Comparison of ENCODE assay signal across 8 mouse cellular contexts in genomic region chr13:21718381-21719080, GRCm38 (mm10). TPM values are rescaled to one million over a fixed set of nuclear protein-coding genes. Genes with fewer than 3 reads are reported as not detected.
DNase-seq lines count a peak whose midpoint lies in the region; ATAC-seq lines count a peak whose summit lies in the region.

No protein-coding gene starts in this region.

- peak overlapping the region; percentile 83 for H3K4me2 ChIP-seq in liver, embryonic 11.5 days

- peak; percentile 4 for ATAC-seq in erythroid progenitor cell, adult 5-6 weeks (replicated peaks; ENCODE audit: low FRiP score, poor library complexity, severe bottlenecking)
- ATAC-seq in liver, embryonic 11.5 days (replicated peaks; ENCODE audit: low FRiP score) = no peak
- no peak for ATAC-seq in granulocyte monocyte progenitor cell, adult 5-6 weeks (replicated peaks; ENCODE audit: poor library complexity, severe bottlenecking)

- 54% methylated on average over 4 of the region's 4 CpGs for WGBS in liver, embryonic 11.5 days

- peaks cover 15% of the 10 kb centered on the region for H3K4me1 ChIP-seq in liver, embryonic 11.5 days (replicated peaks; ENCODE audit: control insufficient read depth, insufficient read depth, low read length)

- no peaks in the 10 kb centered on the region for H3K27me3 ChIP-seq in liver, embryonic 11.5 days (replicated peaks; ENCODE audit: control insufficient read depth, insufficient read depth, low read length)

- peak overlapping the region; percentile 54 for H3K4me3 ChIP-seq in liver, embryonic 11.5 days (ENCODE audit: low read depth, low read length)

- peak overlapping the region; percentile 71 for H3K9ac ChIP-seq in liver, embryonic 11.5 days (ENCODE audit: low read depth, low read length)

- H3K36me3 ChIP-seq in liver, embryonic 11.5 days (ENCODE audit: control insufficient read depth, insufficient read depth, low read length) = no peaks in the 10 kb centered on the region

- H3K9me3 ChIP-seq in liver, embryonic 11.5 days (ENCODE audit: control insufficient read depth, low read length) = no peaks in the 10 kb centered on the region

- DNase-seq in 3T3-L1 (ENCODE audit: low read depth, low spot score) (peak; percentile 66), ES-CJ7 (ENCODE audit: low read depth, low spot score) (peak; percentile 72)
- peak; percentile 60 for DNase-seq in liver, embryonic 11.5 days (ENCODE audit: low spot score)
- no peak for DNase-seq in urinary bladder, postnatal 4 days (ENCODE audit: low spot score in 2 of 2)
- no peak for DNase-seq in lung, postnatal 4 days
- DNase-seq in testis, postnatal 14 days (ENCODE audit: low spot score) = no peak

- peak overlapping the region; percentile 92 for H3K27ac ChIP-seq in liver, embryonic 11.5 days (ENCODE audit: low read depth, low read length)

RNA-seq across cellular contexts. Expression of gene Hist1h3h, which starts 1.1 kb away (rescaled TPM):
- 64.9 and 143 TPM in 2 replicates for total RNA-seq in erythroid progenitor cell, adult 5-6 weeks (2015; ENCODE audit: low replicate concordance)
- 379 and 793 TPM in 2 replicates for total RNA-seq in erythroid progenitor cell, adult 5-6 weeks (2017; ENCODE audit: low replicate concordance)
- 4.5 and 6.5 TPM in 2 replicates for polyA plus RNA-seq in liver, embryonic 11.5 days (2014; fragmentation: Nextera tagmentation; extraction: Ambion mirVana)
- 4.5 TPM in 1 of 2 replicates, not detected in the other for total RNA-seq in granulocyte monocyte progenitor cell, adult 5-6 weeks (2014; fragmentation: Nextera tagmentation)
- 334 and 360 TPM in 2 replicates for total RNA-seq in granulocyte monocyte progenitor cell, adult 5-6 weeks (2017)

RNA-seq across cellular contexts. Expression of gene Hist1h2ai, which starts 2.3 kb away (rescaled TPM):
- 22.6 and 24.1 TPM in 2 replicates for total RNA-seq in erythroid progenitor cell, adult 5-6 weeks (2015; ENCODE audit: low replicate concordance)
- 2,450 and 5,888 TPM in 2 replicates for total RNA-seq in erythroid progenitor cell, adult 5-6 weeks (2017; ENCODE audit: low replicate concordance)
- 6.2 and 10.1 TPM in 2 replicates for polyA plus RNA-seq in liver, embryonic 11.5 days (2014; fragmentation: Nextera tagmentation; extraction: Ambion mirVana)
- 17.2 TPM in 1 of 2 replicates, not detected in the other for total RNA-seq in granulocyte monocyte progenitor cell, adult 5-6 weeks (2014; fragmentation: Nextera tagmentation)
- 2,072 and 5,185 TPM in 2 replicates for total RNA-seq in granulocyte monocyte progenitor cell, adult 5-6 weeks (2017)

RNA-seq across cellular contexts. Expression of gene Hist1h2bl, which starts 2.6 kb away (rescaled TPM):
- total RNA-seq in erythroid progenitor cell, adult 5-6 weeks (2015; ENCODE audit: low replicate concordance) = 989 and 1,130 TPM in 2 replicates
- 1,595 and 2,060 TPM in 2 replicates for total RNA-seq in erythroid progenitor cell, adult 5-6 weeks (2017; ENCODE audit: low replicate concordance)
- 1.1 and 1.6 TPM in 2 replicates for polyA plus RNA-seq in liver, embryonic 11.5 days (2014; fragmentation: Nextera tagmentation; extraction: Ambion mirVana)
- 210 and 236 TPM in 2 replicates for total RNA-seq in granulocyte monocyte progenitor cell, adult 5-6 weeks (2014; fragmentation: Nextera tagmentation)
- 416 and 515 TPM in 2 replicates for total RNA-seq in granulocyte monocyte progenitor cell, adult 5-6 weeks (2017)

RNA-seq across cellular contexts. Expression of gene Hist1h2bm, which starts 3.3 kb away (rescaled TPM):
- total RNA-seq in erythroid progenitor cell, adult 5-6 weeks (2015; ENCODE audit: low replicate concordance) = 396 and 580 TPM in 2 replicates
- 1,330 and 1,438 TPM in 2 replicates for total RNA-seq in erythroid progenitor cell, adult 5-6 weeks (2017; ENCODE audit: low replicate concordance)
- polyA plus RNA-seq in liver, embryonic 11.5 days (2014; fragmentation: Nextera tagmentation; extraction: Ambion mirVana) = 4.2 and 5.1 TPM in 2 replicates
- 123 and 125 TPM in 2 replicates for total RNA-seq in granulocyte monocyte progenitor cell, adult 5-6 weeks (2014; fragmentation: Nextera tagmentation)
- total RNA-seq in granulocyte monocyte progenitor cell, adult 5-6 weeks (2017) = 554 and 641 TPM in 2 replicates

RNA-seq across cellular contexts. Expression of gene Hist1h4j, which starts 16.3 kb away (rescaled TPM):
- total RNA-seq in erythroid progenitor cell, adult 5-6 weeks (2015; ENCODE audit: low replicate concordance) = 12.6 and 18.4 TPM in 2 replicates
- 900 and 1,530 TPM in 2 replicates for total RNA-seq in erythroid progenitor cell, adult 5-6 weeks (2017; ENCODE audit: low replicate concordance)
- 0.80 and 1.1 TPM in 2 replicates for polyA plus RNA-seq in liver, embryonic 11.5 days (2014; fragmentation: Nextera tagmentation; extraction: Ambion mirVana)
- 2.1 and 2.5 TPM in 2 replicates for total RNA-seq in granulocyte monocyte progenitor cell, adult 5-6 weeks (2014; fragmentation: Nextera tagmentation)
- 277 and 325 TPM in 2 replicates for total RNA-seq in granulocyte monocyte progenitor cell, adult 5-6 weeks (2017)

Comparison
In these comparisons a context has a peak if more than half of its experiments do, and no peak if none do; other contexts are left out.
1. DNase-seq: peak in 3T3-L1 (single experiment), ES-CJ7 (single experiment) and liver, embryonic 11.5 days (single experiment); none in urinary bladder, postnatal 4 days (0 of 2), lung, postnatal 4 days (0 of 2) and testis, postnatal 14 days (single experiment).